Mouse (Mus musculus) heart, postnatal 0 days (tissue): ENCODE measurements around the gene N4bp2. TPM values are rescaled to one million over a fixed set of nuclear protein-coding genes. Genes with fewer than 3 reads are reported as not detected.
"Not testable (repeated sequence)": the region's sequence is repeated elsewhere in the genome, so short reads cannot be mapped to it uniquely, and the experiment has no call there.

Experiments used
- ATAC-seq: fragments of 200-750 bp; cut with Nextera tagmentation; 2 replicates; pipeline ENCODE4 v1.8.0; 2017; ENCODE audit warnings: low read depth, moderate number of reproducible peaks, moderate library complexity; ENCODE audit not compliant: insufficient read depth
- DNase-seq: peaks from one replicate; pipeline ENCODE4 v3.0.0-alpha.2; 2016; ENCODE audit warnings: low spot score
- H3K27ac ChIP-seq: fragments of 300-500 bp; sonication (generic); 2 replicates; pipeline ENCODE4 v1.5.1; 2014; ENCODE audit warnings: low read depth, mild to moderate bottlenecking
- H3K27me3 ChIP-seq: fragments of 300-500 bp; sonication (generic); 2 replicates; pipeline ENCODE4 v1.6.1; 2014; ENCODE audit warnings: low read length, mixed read lengths; ENCODE audit not compliant: control insufficient read depth, insufficient read depth
- H3K36me3 ChIP-seq: fragments of 300-500 bp; sonication (generic); replicated peaks from 2 replicates; pipeline ENCODE4 v1.6.1; 2014; ENCODE audit warnings: low read length, mixed read lengths; ENCODE audit not compliant: control insufficient read depth, insufficient read depth
- H3K4me1 ChIP-seq: fragments of 300-500 bp; sonication (generic); 2 replicates; pipeline ENCODE4 v1.6.1; 2014; ENCODE audit warnings: antibody characterized with exemption; ENCODE audit not compliant: control insufficient read depth, insufficient read depth
- H3K4me2 ChIP-seq: fragments of 300-500 bp; sonication (generic); 2 replicates; pipeline ENCODE4 v1.6.1; 2014; ENCODE audit warnings: low read depth, mild to moderate bottlenecking, low read length, moderate library complexity
- H3K4me3 ChIP-seq: fragments of 300-500 bp; sonication (generic); 2 replicates; pipeline ENCODE4 v1.5.1; 2014; ENCODE audit warnings: low read depth, low read length
- H3K9ac ChIP-seq: fragments of 300-500 bp; sonication (generic); replicated peaks from 2 replicates; pipeline ENCODE4 v1.6.1; 2014; ENCODE audit warnings: low read depth, low read length, mixed read lengths
- H3K9me3 ChIP-seq: fragments of 300-500 bp; sonication (generic); replicated peaks from 2 replicates; pipeline ENCODE4 v1.6.1; 2016; ENCODE audit warnings: low read length; ENCODE audit not compliant: control insufficient read depth
- CTCF ChIP-seq: IDR thresholded peaks from 2 replicates; pipeline ENCODE4 v1.5.1; 2016; ENCODE audit warnings: antibody characterized with exemption, control low read depth, low read depth
- EP300 ChIP-seq: IDR thresholded peaks from 2 replicates; pipeline ENCODE4 v1.6.1; 2016; ENCODE audit warnings: antibody characterized with exemption, low read depth
- WGBS: fragments of 180-500 bp; shearing (Covaris S2); extraction: QIAGEN DNeasy Blood & Tissue Kit; methylation state at CpG from one replicate; pipeline ENCODE4 v1.1.7; 2014; 5-methylcytosine and 5-hydroxymethylcytosine counted together
- polyA plus RNA-seq: library from polyadenylated mRNA; unstranded; fragments of >200 nt; fragmentation: Nextera tagmentation; extraction: Ambion mirVana; gene quantifications from 2 replicates; pipeline ENCODE4 v1.2.1, GENCODE M21; 2015
- total RNA-seq: library from RNA; depleted of rRNA; stranded (reverse); fragments of >200 nt; gene quantifications from 2 replicates; pipeline ENCODE4 v1.2.3, GENCODE M21; 2014; ENCODE audit warnings: low replicate concordance

N4bp2 gene
- total and polyA plus RNA-seq, 2 experiments from 2014 or later = 8.0 to 18.6 TPM

DNA sequence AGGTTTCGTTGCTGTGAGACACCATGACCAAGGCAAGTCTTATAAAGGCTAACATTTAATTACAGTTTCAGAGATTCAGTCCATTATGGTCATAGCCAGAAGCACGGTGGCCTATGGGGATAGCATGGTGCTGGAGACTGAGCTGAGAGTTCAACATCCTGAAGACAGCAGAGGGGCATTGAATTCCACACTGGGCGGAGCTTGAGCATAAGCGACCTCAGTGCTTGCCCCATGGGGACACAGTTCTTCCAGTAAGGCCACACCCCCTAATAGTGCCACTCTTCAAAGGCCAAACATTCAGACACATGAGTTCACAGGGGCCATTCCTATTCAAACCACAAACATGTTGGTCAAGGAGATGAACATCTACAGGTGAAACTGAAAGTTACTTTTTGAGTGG lies 12.8 kb downstream of the N4bp2 start:
- ATAC-seq (no peak), DNase-seq (no peak)
- H3K4me1 ChIP-seq = no peaks in the 10 kb centered on the region
- TF ChIP-seq EP300 (no peak), CTCF (no peak)
- H3K4me2 ChIP-seq = no peak overlapping the region
- no peak overlapping the region for H3K4me3 ChIP-seq
- no peaks in the 10 kb centered on the region for H3K9me3 ChIP-seq
- no peak overlapping the region for H3K27ac ChIP-seq
- H3K36me3 ChIP-seq = peaks cover 22% of the 10 kb centered on the region
- 79% methylated on average over 4 of the region's 4 CpGs for WGBS
- H3K27me3 ChIP-seq = no peaks in the 10 kb centered on the region
- H3K9ac ChIP-seq = no peak overlapping the region

DNA sequence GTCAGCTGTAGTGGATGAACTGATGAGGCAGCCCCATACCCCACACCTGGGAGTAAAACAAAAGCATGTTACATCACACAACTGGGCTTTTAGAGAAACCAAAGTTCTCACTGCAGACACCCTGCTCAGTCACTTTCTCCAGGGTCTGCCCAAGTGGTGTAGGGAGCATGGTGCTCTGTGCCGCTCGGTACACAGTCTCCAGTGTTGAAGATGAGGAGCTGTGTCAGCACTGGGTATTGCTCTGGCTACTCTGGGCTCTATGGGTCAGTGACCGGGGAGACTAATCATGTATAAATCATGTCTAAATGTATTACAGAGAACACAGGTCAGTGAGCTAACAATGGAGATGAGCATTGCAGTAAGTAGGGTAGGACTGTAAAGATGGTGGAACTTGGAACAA lies 13.6 kb downstream of the N4bp2 start:
- Histone ChIP-seq H3K36me3 (peaks cover 22% of the 10 kb centered on the region), H3K4me2 (no peak overlapping the region), H3K9me3 (no peaks in the 10 kb centered on the region), H3K27me3 (no peaks in the 10 kb centered on the region), H3K9ac (no peak overlapping the region), H3K4me3 (no peak overlapping the region), H3K4me1 (no peaks in the 10 kb centered on the region), H3K27ac (no peak overlapping the region)
- WGBS = 94% methylated on average over 3 of the region's 3 CpGs
- TF ChIP-seq EP300 (no peak), CTCF (no peak)
- ATAC-seq = no peak
- no peak for DNase-seq

- H3K4me3 ChIP-seq, DNase-seq, ATAC-seq, H3K9ac ChIP-seq, H3K4me2 ChIP-seq, H3K9me3 ChIP-seq, H3K27ac ChIP-seq, H3K4me1 ChIP-seq, H3K27me3 ChIP-seq: not testable (repeated sequence)
- 89% methylated on average over 4 of the region's 4 CpGs for WGBS
- peaks cover 22% of the 10 kb centered on the region for H3K36me3 ChIP-seq
These were observed 15.7 kb downstream of the N4bp2 start for GRCm38 (mm10) chr5:65778986-65779385.

- no peak for ATAC-seq
These were observed 16.2 kb downstream of the N4bp2 start for GRCm38 (mm10) chr5:65779401-65780063.

DNA sequence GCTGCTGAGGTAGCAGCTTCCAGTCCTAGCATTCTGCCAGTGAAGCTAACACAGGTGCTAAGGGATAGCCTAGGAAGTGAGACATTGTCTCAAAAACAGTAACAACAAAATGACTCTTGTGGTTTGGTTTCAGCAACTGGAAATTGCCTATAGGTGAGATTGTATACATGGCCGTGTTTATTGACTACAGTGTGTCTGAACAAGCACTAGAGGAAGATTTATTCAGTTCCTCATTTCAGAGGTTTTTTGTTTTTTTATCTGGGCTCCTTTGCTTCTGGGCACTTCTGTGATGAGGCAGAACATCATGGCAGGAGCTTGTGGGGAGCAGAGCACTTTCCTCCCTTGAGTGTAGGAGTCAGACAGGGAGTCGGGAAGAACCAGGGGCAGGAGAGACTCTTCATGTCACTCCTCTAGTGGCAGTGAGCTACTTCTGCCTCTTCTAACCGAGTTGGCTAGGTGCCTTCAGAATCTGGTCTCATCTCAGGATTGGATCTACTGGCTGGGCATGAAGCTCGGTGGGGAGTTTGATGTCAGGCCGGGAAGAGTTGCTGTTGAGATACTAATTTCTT lies 17.9 kb downstream of the N4bp2 start:
- no peak overlapping the region for H3K9ac ChIP-seq
- H3K4me1 ChIP-seq = no peaks in the 10 kb centered on the region
- H3K27ac ChIP-seq = no peak overlapping the region
- no peaks in the 10 kb centered on the region for H3K9me3 ChIP-seq
- no peak for DNase-seq
- 69% methylated on average over 5 of the region's 5 CpGs for WGBS
- H3K4me3 ChIP-seq = no peak overlapping the region
- H3K36me3 ChIP-seq = peaks cover 13% of the 10 kb centered on the region
- no peak overlapping the region for H3K4me2 ChIP-seq
- TF ChIP-seq EP300 (no peak), CTCF (no peak)
- H3K27me3 ChIP-seq = no peaks in the 10 kb centered on the region
- no peak for ATAC-seq

More at GRCm38 (mm10) chr5:65779401-65780063, 16.2 kb downstream of the N4bp2 start:
- no peak for DNase-seq
- no peak overlapping the region for H3K4me3 ChIP-seq
- H3K4me1 ChIP-seq = no peaks in the 10 kb centered on the region
- TF ChIP-seq CTCF = no peak
- no peak for TF ChIP-seq EP300
- no peaks in the 10 kb centered on the region for H3K27me3 ChIP-seq
- H3K9ac ChIP-seq = no peak overlapping the region
- peaks cover 22% of the 10 kb centered on the region for H3K36me3 ChIP-seq
- H3K9me3 ChIP-seq = no peaks in the 10 kb centered on the region
- 60% methylated on average over 3 of the region's 3 CpGs for WGBS
- no peak overlapping the region for H3K27ac ChIP-seq
- H3K4me2 ChIP-seq = no peak overlapping the region
